Comparison of ENCODE assay signal across 8 mouse cellular contexts in genomic region chr11:70433569-70433943, GRCm38 (mm10). TPM values are rescaled to one million over a fixed set of nuclear protein-coding genes. Genes with fewer than 3 reads are reported as not detected.
DNase-seq lines count a peak whose midpoint lies in the region; ATAC-seq and TF ChIP-seq lines count a peak whose summit lies in the region.

No protein-coding gene starts in this region.

- intact Hi-C loops in gastrocnemius, postnatal 14 days (cut with DNase I; ENCODE audit: low total_unique reads) = loop anchor here (10.0 kb wide), 1 partner anchor 181 kb away; the partner anchor contains the start of genes 4930544D05Rik and Chrne

- peaks cover 25% of the 10 kb centered on the region for H3K36me3 ChIP-seq in embryonic facial prominence, embryonic 12.5 days
- H3K36me3 ChIP-seq in hindbrain, postnatal 0 days (ENCODE audit: insufficient read depth, low read length) = peaks cover 19% of the 10 kb centered on the region
- peaks cover 3% of the 10 kb centered on the region for H3K36me3 ChIP-seq in myocyte (ENCODE audit: control insufficient read depth, insufficient read depth)

- no peaks in the 10 kb centered on the region for H3K27me3 ChIP-seq in embryonic facial prominence, embryonic 12.5 days
- no peaks in the 10 kb centered on the region for H3K27me3 ChIP-seq in hindbrain, postnatal 0 days (ENCODE audit: insufficient read depth, low read length)
- no peaks in the 10 kb centered on the region for H3K27me3 ChIP-seq in myocyte (ENCODE audit: control insufficient read depth, insufficient read depth, insufficient read length)

- H3K79me2 ChIP-seq in myocyte (ENCODE audit: control insufficient read depth, insufficient read depth) = peaks cover 13% of the 10 kb centered on the region

- TF ChIP-seq CTCF in layer of hippocampus, adult 2 months (conservative IDR thresholded peaks at IDR 0.05) = no peak
- TF ChIP-seq CTCF in hindbrain, postnatal 0 days (IDR thresholded peaks at IDR 0.05; ENCODE audit: low read depth) = no peak

- no peak for DNase-seq in layer of hippocampus, adult 2 months (ENCODE audit: low spot score in 2 of 2)
- DNase-seq in layer of hippocampus, postnatal 36 days = no peak
- DNase-seq in hindbrain, postnatal 0 days (ENCODE audit: low spot score) = no peak
- DNase-seq in gastrocnemius, postnatal 25 days = no peak
- no peak for DNase-seq in gastrocnemius, postnatal 14 days
- no peak for DNase-seq in gastrocnemius, adult 8-10 months (ENCODE audit: low spot score in 2 of 2)

- H3K9me3 ChIP-seq in embryonic facial prominence, embryonic 12.5 days = no peaks in the 10 kb centered on the region
- no peaks in the 10 kb centered on the region for H3K9me3 ChIP-seq in hindbrain, postnatal 0 days (ENCODE audit: low read length)

- peak overlapping the region; percentile 81; the same call in 1 of the 2 replicates for H3K9ac ChIP-seq in embryonic facial prominence, embryonic 12.5 days
- H3K9ac ChIP-seq in hindbrain, postnatal 0 days (replicated peaks; ENCODE audit: low read length) = peak overlapping the region; percentile 88

- H3K4me3 ChIP-seq in layer of hippocampus, adult 2 months = peak overlapping the region; percentile 100
- H3K4me3 ChIP-seq in embryonic facial prominence, embryonic 12.5 days = peak overlapping the region; percentile 76
- peak overlapping the region; percentile 87 for H3K4me3 ChIP-seq in hindbrain, postnatal 0 days (ENCODE audit: low read length)
- H3K4me3 ChIP-seq in myocyte = peak overlapping the region; percentile 45

- H3K4me1 ChIP-seq in embryonic facial prominence, embryonic 12.5 days = peaks cover 15% of the 10 kb centered on the region
- peaks cover 16% of the 10 kb centered on the region for H3K4me1 ChIP-seq in hindbrain, postnatal 0 days (ENCODE audit: insufficient read depth, low read length)

- TF ChIP-seq POLR2A in myocyte (IDR thresholded peaks at IDR 0.05; ENCODE audit: insufficient read length, low read depth) = no peak

- peak overlapping the region; percentile 81 for H3K4me2 ChIP-seq in embryonic facial prominence, embryonic 12.5 days (replicated peaks)
- peak overlapping the region; percentile 78 for H3K4me2 ChIP-seq in hindbrain, postnatal 0 days (ENCODE audit: low read depth, low read length)
- H3K4me2 ChIP-seq in myocyte (ENCODE audit: low read depth) = peak overlapping the region; percentile 78

- H3ac ChIP-seq in myocyte (ENCODE audit: control insufficient read depth, insufficient read length) = no peak overlapping the region

- peak overlapping the region; percentile 98 for H3K27ac ChIP-seq in layer of hippocampus, adult 2 months
- no peak overlapping the region for H3K27ac ChIP-seq in embryonic facial prominence, embryonic 12.5 days
- H3K27ac ChIP-seq in hindbrain, postnatal 0 days = peak overlapping the region; percentile 91; the same call in 1 of the 2 replicates

- 73% methylated on average over 1 of the region's 1 CpGs for WGBS in embryonic facial prominence, embryonic 12.5 days
- 74% methylated on average over 1 of the region's 1 CpGs for WGBS in hindbrain, postnatal 0 days

- ATAC-seq in embryonic facial prominence, embryonic 12.5 days (ENCODE audit: insufficient number of reproducible peaks, insufficient read depth, low FRiP score, low TSS enrichment) = no peak
- no peak for ATAC-seq in hindbrain, postnatal 0 days

TF ChIP-seq in myocyte, 11 proteins besides CTCF, POLR2A, EP300 and RAD21:
- TF ChIP-seq TCF12 (IDR thresholded peaks at IDR 0.05; ENCODE audit: insufficient read depth, poor library complexity, severe bottlenecking) = no peak
- no peak for TF ChIP-seq MYOD1 (IDR thresholded peaks at IDR 0.05; ENCODE audit: control insufficient read depth in 1 of 3, insufficient read length in 2 of 3, low read depth in 2 of 3)
- TF ChIP-seq USF1 (IDR thresholded peaks at IDR 0.05; ENCODE audit: low read depth) = no peak
- TF ChIP-seq REST (IDR thresholded peaks at IDR 0.05; ENCODE audit: insufficient read depth, insufficient read length) = no peak
- TF ChIP-seq TCF3 (IDR thresholded peaks at IDR 0.05; ENCODE audit: insufficient read length, low read depth) = no peak
- no peak for TF ChIP-seq MYOG (IDR thresholded peaks at IDR 0.05; ENCODE audit: control insufficient read depth in 1 of 3, insufficient read depth in 1 of 3, insufficient read length in 2 of 3, low read depth in 2 of 3)
- no peak for TF ChIP-seq POLR2AphosphoS2 (IDR thresholded peaks at IDR 0.05; ENCODE audit: insufficient read length, low read depth)
- no peak for TF ChIP-seq MAX (IDR thresholded peaks at IDR 0.05; ENCODE audit: low read depth)
- TF ChIP-seq CEBPB (IDR thresholded peaks at IDR 0.05; ENCODE audit: insufficient read depth, poor library complexity, severe bottlenecking) = no peak
- TF ChIP-seq E2F4 (IDR thresholded peaks at IDR 0.05; ENCODE audit: insufficient read depth) = no peak
- TF ChIP-seq SRF (IDR thresholded peaks at IDR 0.05; ENCODE audit: control insufficient read depth, insufficient read length, low read depth) = no peak

RNA-seq across cellular contexts. Expression of gene Arrb2, which starts 1.1 kb away (rescaled TPM):
- total RNA-seq in layer of hippocampus, adult 2 months (2021) = 10 to 100 TPM; 99.9 TPM
- 100 to 1,000 TPM; 103 to 112 TPM for total RNA-seq in layer of hippocampus, postnatal 36 days (2021)
- 21.7 and 23.7 TPM in 2 replicates for polyA plus RNA-seq in embryonic facial prominence, embryonic 12.5 days (2016; fragmentation: Nextera tagmentation; extraction: Ambion mirVana)
- 83.3 and 106 TPM in 2 replicates for total RNA-seq in hindbrain, postnatal 0 days (2014; rRNA removed)
- polyA plus RNA-seq in hindbrain, postnatal 0 days (2015; fragmentation: Nextera tagmentation; extraction: Ambion mirVana) = 51.9 and 56.3 TPM in 2 replicates
- polyA plus RNA-seq in myocyte (2012; fragmentation: generic; extraction: Trizol) = 20.1 TPM
- 1 to 10 TPM; 7.5 to 9.0 TPM for total RNA-seq in gastrocnemius, postnatal 25 days (2021)
- 1 to 10 TPM; 8.3 to 9.7 TPM for total RNA-seq in gastrocnemius, postnatal 14 days (2021)
- total RNA-seq in gastrocnemius, adult 8-10 months (2022) = 1 to 10 TPM; 5.9 to 9.2 (median 7.4) TPM

RNA-seq across cellular contexts. Expression of gene Med11, which starts 18.2 kb away (rescaled TPM):
- 10 to 100 TPM; 13.5 to 15.6 TPM for total RNA-seq in layer of hippocampus, adult 2 months (2021)
- total RNA-seq in layer of hippocampus, postnatal 36 days (2021) = 10 to 100 TPM; 13.2 to 17.3 TPM
- polyA plus RNA-seq in embryonic facial prominence, embryonic 12.5 days (2016; fragmentation: Nextera tagmentation; extraction: Ambion mirVana) = 41.4 and 44.5 TPM in 2 replicates
- total RNA-seq in hindbrain, postnatal 0 days (2014; rRNA removed) = 22.9 and 23.7 TPM in 2 replicates
- 29.3 and 30.5 TPM in 2 replicates for polyA plus RNA-seq in hindbrain, postnatal 0 days (2015; fragmentation: Nextera tagmentation; extraction: Ambion mirVana)
- 29.6 TPM for polyA plus RNA-seq in myocyte (2012; fragmentation: generic; extraction: Trizol)
- 1 to 10 TPM; 5.6 to 6.2 TPM for total RNA-seq in gastrocnemius, postnatal 25 days (2021)
- 1 to 10 TPM; 6.2 to 6.5 TPM for total RNA-seq in gastrocnemius, postnatal 14 days (2021)
- 1 to 10 TPM; 4.1 to 5.3 (median 4.6) TPM for total RNA-seq in gastrocnemius, adult 8-10 months (2022)

RNA-seq across cellular contexts. Expression of gene Pelp1, which starts 23.7 kb away (rescaled TPM):
- 10 to 100 TPM; 33.2 to 40.1 TPM for total RNA-seq in layer of hippocampus, adult 2 months (2021)
- total RNA-seq in layer of hippocampus, postnatal 36 days (2021) = 10 to 100 TPM; 33.3 to 36.2 TPM
- 41.9 and 46.4 TPM in 2 replicates for polyA plus RNA-seq in embryonic facial prominence, embryonic 12.5 days (2016; fragmentation: Nextera tagmentation; extraction: Ambion mirVana)
- 33.7 and 57.5 TPM in 2 replicates for total RNA-seq in hindbrain, postnatal 0 days (2014; rRNA removed)
- polyA plus RNA-seq in hindbrain, postnatal 0 days (2015; fragmentation: Nextera tagmentation; extraction: Ambion mirVana) = 23.6 and 25.5 TPM in 2 replicates
- 26.5 TPM for polyA plus RNA-seq in myocyte (2012; fragmentation: generic; extraction: Trizol)
- 10 to 100 TPM; 15.5 to 18.5 TPM for total RNA-seq in gastrocnemius, postnatal 25 days (2021)
- 10 to 100 TPM; 14.9 to 18.6 TPM for total RNA-seq in gastrocnemius, postnatal 14 days (2021)
- total RNA-seq in gastrocnemius, adult 8-10 months (2022) = 10 to 100 TPM; 19.6 to 23.3 (median 20.6) TPM

RNA-seq across cellular contexts. Expression of gene Zmynd15, which starts 25.7 kb away (rescaled TPM):
- total RNA-seq in layer of hippocampus, adult 2 months (2021) = under 1 TPM; 0.12 to 0.72 TPM
- total RNA-seq in layer of hippocampus, postnatal 36 days (2021) = under 1 TPM; 0.25 to 0.46 TPM
- polyA plus RNA-seq in embryonic facial prominence, embryonic 12.5 days (2016; fragmentation: Nextera tagmentation; extraction: Ambion mirVana) = 0.27 and 0.46 TPM in 2 replicates
- total RNA-seq in hindbrain, postnatal 0 days (2014; rRNA removed) = 0.11 and 1.2 TPM in 2 replicates
- polyA plus RNA-seq in hindbrain, postnatal 0 days (2015; fragmentation: Nextera tagmentation; extraction: Ambion mirVana) = 0.39 and 0.96 TPM in 2 replicates
- not detected for polyA plus RNA-seq in myocyte (2012; fragmentation: generic; extraction: Trizol)
- total RNA-seq in gastrocnemius, postnatal 25 days (2021) = under 1 TPM; 0.38 to 0.97 TPM
- total RNA-seq in gastrocnemius, postnatal 14 days (2021) = under 1 TPM; 0.31 to 0.84 TPM
- total RNA-seq in gastrocnemius, adult 8-10 months (2022) = under 1 TPM in 3 of 4 experiments, not detected in 1; 0.10 to 0.48 (median 0.31) TPM

RNA-seq across cellular contexts. Expression of gene Cxcl16, which starts 26.2 kb away (rescaled TPM):
- total RNA-seq in layer of hippocampus, adult 2 months (2021) = 1 to 10 TPM in 1 of 2 experiments, under 1 TPM in 1; 0.96 to 1.1 TPM
- total RNA-seq in layer of hippocampus, postnatal 36 days (2021) = under 1 TPM; 0.68 to 0.97 TPM
- polyA plus RNA-seq in embryonic facial prominence, embryonic 12.5 days (2016; fragmentation: Nextera tagmentation; extraction: Ambion mirVana) = 1.4 and 2.2 TPM in 2 replicates
- total RNA-seq in hindbrain, postnatal 0 days (2014; rRNA removed) = 2.8 and 3.3 TPM in 2 replicates
- 3.4 and 4.1 TPM in 2 replicates for polyA plus RNA-seq in hindbrain, postnatal 0 days (2015; fragmentation: Nextera tagmentation; extraction: Ambion mirVana)
- polyA plus RNA-seq in myocyte (2012; fragmentation: generic; extraction: Trizol) = 0.08 TPM
- 1 to 10 TPM; 1.3 to 2.0 TPM for total RNA-seq in gastrocnemius, postnatal 25 days (2021)
- 1 to 10 TPM; 2.6 to 3.1 TPM for total RNA-seq in gastrocnemius, postnatal 14 days (2021)
- total RNA-seq in gastrocnemius, adult 8-10 months (2022) = under 1 TPM; 0.54 to 0.75 (median 0.63) TPM

Comparison
In these comparisons a context has a peak if more than half of its experiments do, and no peak if none do; other contexts are left out.
1. H3K4me3 ChIP-seq: peak in every context shown above with its lines; median percentile 100 in layer of hippocampus, adult 2 months; 87 in hindbrain, postnatal 0 days; 76 in embryonic facial prominence, embryonic 12.5 days; 45 in myocyte.